Mouse (Mus musculus): ENCODE results near the gene Gm10271.

DNA sequence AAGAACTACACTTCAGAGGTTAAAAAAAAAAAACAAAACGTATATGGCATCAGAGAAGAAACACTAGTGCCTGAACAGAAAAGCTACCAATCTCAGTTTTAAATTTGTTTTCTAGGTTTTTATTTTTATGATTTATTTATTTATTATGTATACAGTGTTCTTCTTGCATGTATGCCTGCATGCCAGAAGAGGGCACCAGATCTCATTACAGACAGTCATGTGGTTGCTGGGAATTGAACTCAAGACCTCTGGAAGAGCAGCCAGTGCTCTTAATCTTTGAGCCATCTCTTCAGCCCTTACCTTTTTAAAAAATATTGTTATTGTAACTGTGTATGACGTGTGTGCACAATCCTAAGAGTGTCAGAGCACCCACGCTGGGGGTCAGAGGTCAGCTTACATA is 28.3 kb downstream of the Gm10271 start:
- TF ChIP-seq CTCF (IDR thresholded peaks at IDR 0.05; ENCODE audit: low read depth) (peak; percentile 62), EP300 (optimal IDR thresholded peaks at IDR 0.05) (no peak)
